Mouse (Mus musculus): ENCODE data around the gene Elp1.

Elp1 gene

DNA sequence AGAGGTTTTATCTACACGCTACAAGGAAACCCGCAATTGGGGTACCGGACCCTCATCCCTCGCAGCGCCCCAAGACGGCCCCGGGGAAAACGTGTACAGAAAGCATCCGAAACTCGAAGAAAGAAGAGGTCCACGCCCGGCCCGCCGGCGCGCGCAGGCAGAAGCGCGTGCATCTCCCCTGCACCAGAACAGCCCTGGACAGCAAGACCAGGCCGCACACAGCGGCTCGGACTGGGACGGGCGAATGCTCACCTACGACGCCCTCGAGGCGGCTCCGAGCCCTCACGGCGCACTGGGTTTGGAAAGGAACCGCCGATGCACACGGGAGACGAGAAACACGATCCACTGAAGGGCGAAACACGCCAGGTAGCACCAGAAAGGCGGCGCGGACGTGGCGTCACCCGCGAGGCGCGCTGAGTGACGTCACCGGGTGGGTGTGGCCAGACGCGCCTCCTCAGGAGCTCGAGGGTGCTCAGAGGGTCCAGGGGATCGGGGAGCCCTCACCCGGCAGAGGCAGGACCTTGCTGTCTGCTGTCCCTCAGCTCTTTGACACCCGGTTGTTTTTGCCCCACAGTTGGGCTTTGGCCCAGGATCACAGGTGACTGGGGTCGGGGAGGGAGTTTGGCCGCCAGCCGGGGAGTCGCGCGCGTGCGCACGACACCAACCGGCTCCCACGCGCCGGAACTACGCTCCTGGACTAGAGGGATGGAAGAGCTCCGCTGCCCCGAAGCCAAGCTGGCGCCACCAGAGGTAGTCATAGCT lies at the start of gene Elp1, which contains the start of gene Fam206a:
Gene Elp1 (minus strand): TSS at position 425 of the 762 bp plus-strand sequence.
Gene Fam206a (plus strand): TSS at position 439 of the 762 bp plus-strand sequence.
- DNase-seq: peak; percentile 91 to 92

DNA sequence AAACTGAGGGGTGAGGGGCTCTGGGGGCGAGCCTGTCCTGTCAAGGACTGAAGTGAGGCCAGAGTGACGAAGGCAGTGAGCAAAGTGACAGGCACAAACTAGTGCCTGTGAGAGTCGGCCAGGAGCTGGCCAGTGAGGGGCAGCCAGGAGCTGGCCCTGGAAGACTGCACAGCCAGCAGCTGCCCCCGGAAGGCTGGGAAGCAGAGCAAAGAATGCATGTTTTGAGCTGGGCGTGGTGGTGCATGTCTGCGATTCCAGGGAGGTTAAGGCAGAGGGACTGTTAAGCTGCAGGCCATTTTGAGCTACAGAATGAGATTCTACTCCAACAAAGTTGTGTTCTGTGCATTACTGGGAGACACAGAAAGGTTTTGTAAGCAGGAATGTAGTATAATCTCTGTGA lies 48.6 kb upstream of the Elp1 start:
- DNase-seq: no peak

DNA sequence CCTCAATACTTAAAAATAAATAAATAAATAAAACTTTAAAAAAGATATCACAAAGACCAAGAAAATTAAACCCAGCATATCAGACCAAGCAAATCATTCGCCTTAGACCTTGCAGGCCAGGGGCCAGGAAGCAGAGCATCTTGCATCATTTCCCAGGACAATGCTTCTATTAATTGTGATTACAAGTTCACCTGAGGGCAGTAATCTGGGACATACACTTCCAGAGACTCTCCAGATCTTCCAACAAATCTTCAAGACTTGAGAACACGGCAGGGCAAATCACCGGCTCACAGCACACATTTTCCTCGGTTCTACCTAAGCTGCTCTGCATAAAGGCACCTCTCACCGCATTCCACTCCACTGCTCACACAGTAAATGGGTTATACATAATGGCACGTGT lies 45.9 kb upstream of the Elp1 start:
- DNase-seq: no peak

GRCm38 (mm10) chr4:56847400-56847799 lies 45.3 kb upstream of the Elp1 start:
- DNase-seq: no peak

- DNase-seq: no peak
These were observed 43.9 kb upstream of the Elp1 start for GRCm38 (mm10) chr4:56845896-56846533.

- no peak for DNase-seq
These were observed 42.8 kb upstream of the Elp1 start for GRCm38 (mm10) chr4:56844911-56845310.

DNA sequence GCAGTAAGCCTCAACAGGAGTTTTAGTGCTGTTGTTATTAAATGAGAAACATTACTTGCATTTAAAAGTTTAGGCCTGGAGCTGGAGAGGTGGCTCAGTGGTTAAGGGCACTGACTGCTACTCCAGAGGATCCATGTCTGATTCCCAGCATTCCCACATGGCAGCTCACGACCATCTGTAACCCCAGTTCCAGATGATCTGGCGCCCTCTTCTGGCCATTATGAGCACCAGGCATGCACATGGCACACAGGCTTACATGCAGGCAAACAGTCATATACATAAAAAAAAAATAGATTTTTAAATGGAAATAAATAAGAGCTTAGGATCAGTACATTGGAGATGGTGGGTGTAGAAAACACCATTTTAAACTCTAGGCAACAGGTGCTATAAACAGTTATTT lies 41.8 kb upstream of the Elp1 start:
- no peak for DNase-seq

- DNase-seq: no peak
These were observed 40.4 kb upstream of the Elp1 start for GRCm38 (mm10) chr4:56842501-56842900.

GRCm38 (mm10) chr4:56840297-56840696 lies 38.2 kb upstream of the Elp1 start:
- no peak for DNase-seq

- DNase-seq: no peak
These were observed 35.5 kb upstream of the Elp1 start for GRCm38 (mm10) chr4:56837661-56838060.

GRCm38 (mm10) chr4:56831998-56832397 lies 29.9 kb upstream of the Elp1 start:
- no peak for DNase-seq

DNA sequence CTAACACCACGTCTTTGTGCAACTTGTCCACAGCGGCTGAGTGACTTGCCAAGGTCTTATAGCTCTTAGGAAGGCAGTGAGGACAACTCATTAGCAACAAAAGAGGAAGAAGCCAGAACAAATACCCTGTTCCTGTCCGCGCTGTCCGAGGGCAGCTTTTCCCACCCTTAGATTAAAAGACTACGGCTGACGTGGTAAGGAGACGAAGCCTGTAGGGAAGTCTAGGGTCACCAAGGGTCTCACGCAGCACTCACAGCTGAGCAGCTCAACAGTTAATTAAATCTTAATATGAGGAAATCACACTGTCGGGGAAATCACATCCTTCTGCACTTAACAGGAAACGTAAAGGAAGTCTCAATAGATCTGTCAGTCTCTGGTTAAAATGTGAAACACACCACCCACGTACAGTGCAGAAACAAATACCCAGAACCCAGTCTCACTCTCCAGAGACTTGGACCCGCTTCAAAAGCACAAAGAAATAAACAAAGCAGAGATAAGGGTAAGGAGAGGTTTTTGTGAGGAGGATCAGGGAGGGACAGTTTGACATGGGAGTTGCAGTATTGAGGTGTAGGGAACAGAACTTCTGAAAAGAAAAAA lies 29.0 kb upstream of the Elp1 start:
- no peak for DNase-seq

DNA sequence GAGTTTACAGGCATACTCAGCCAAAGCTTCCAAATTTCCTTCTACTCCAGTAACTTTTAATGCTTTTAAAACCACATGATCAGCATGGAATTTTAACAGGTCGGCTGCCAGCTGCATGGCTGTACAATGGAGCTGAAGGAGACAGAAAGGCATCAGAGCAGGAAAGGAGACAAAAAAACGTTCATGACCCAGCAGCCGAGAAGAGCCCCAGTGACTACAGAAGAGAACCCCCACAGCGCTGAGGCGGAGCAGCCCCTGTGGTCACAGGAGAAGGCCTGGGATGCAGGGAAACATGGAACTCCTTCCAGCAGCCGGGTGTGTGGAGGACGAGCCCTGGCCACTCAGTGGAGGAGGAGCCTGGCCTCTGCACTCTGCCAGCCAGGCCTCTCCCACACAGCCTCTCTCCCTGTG lies 27.4 kb upstream of the Elp1 start:
- DNase-seq: peak; percentile 11 to 18

GRCm38 (mm10) chr4:56828932-56829331 lies 26.8 kb upstream of the Elp1 start:
- DNase-seq: no peak

GRCm38 (mm10) chr4:56824231-56824630 lies 22.1 kb upstream of the Elp1 start:
- DNase-seq: no peak

DNA sequence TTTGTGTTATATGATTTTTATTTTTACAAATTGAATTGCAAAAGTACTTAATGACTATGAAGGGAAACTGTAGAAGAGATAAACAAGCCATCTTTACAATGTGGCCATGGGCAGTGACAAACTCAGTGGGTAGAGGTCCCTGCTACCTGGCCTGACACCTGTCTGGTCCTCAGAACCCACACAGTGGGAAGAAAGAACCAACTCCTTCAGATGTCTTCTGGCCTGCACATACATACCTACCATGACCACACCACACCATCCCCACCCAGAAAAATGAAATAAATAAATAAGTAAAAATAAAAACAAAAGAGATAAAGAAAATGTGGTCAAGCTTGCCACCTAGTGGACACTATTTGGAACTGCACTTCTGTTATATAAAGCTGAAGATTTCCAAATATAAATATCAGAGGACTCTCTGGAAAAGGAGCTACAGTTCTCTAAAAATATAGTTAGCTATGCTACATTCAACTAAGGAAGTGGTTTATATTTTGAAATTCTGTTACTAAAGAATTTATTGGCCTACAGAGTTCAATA lies 18.0 kb upstream of the Elp1 start:
- no peak for DNase-seq

DNA sequence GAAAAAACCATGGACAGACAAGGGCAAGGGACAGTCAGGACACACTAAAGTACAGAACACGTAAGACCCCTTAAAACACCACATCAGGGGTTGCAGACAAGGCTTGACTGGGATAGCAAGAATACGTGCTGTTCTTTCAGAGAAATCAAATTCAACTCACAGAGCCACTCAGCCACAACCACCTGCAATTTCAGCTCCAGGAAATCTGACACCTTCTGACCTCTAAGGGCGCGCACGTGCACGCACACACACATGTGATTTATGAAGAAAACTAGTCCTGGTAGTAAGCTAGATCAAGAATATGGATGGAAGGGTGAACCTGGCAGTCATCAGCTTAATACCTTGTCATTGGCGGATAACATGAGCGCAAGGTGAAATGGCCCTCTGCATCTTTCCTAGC lies 13.0 kb upstream of the Elp1 start:
- DNase-seq: no peak

DNA sequence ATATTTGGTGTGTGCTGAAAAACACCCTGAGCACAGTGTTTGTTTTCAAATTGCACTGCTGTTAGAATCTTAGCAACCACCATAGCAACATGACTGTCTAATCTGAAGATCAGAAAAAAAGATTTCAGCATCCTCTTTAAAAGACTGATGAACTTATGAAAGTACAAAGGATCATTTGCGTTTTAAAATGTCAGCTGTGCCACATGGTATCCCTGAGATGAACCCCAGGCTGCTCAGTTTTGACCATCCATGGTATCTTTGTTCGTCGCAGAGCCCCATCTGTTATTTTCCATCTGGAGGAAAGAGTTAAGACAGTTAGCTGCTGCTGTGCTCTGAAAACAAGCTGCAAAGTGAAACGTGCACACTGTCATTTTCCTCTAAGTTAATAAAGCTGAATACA lies 10.0 kb upstream of the Elp1 start:
- no peak for DNase-seq

- no peak for DNase-seq
These were observed 9.5 kb upstream of the Elp1 start for GRCm38 (mm10) chr4:56811642-56812041.

DNA sequence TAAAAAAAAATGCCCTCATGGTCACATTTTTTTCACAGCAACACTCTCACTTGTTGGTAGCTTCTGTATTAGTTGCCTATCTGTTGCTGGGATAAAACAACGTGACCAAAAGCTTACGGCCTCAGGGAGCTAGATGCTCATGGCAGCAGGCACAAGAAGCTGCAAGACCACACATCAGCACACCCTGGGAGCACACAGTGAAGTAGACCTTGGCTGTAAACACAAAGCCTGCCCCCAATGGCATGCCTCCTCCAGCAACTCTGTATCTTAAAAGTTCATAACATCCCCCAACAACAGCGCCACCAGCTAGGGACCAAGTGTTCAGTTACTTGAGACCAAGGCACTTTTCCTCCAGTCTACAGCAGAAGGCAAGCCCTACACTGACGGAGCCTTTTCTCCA lies 6.9 kb upstream of the Elp1 start:
- DNase-seq: no peak

GRCm38 (mm10) chr4:56802669-56803150 lies 579 bp upstream of the Elp1 start:
- no peak for DNase-seq

DNA sequence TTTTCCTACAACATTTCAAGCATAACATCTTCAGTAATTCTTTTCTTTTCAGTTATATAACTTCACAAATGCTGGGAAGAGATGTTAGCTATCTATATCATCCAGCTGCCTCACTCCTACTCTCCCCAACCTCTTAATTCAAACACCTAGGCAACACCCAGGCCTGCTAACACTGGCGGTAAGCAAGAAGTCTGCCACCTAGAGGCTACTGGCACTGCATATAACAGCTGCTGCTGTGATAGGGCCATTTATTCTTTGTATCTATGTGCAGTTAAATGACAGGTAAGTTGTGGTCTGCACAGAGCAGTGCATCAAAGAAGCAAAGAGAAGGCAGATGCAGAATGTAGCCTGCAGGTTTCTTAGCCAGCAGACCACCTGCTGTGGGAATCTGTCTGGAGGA lies 10.8 kb downstream of the Elp1 start:
- DNase-seq: peak in 1 of 2 experiments; percentile 6

DNA sequence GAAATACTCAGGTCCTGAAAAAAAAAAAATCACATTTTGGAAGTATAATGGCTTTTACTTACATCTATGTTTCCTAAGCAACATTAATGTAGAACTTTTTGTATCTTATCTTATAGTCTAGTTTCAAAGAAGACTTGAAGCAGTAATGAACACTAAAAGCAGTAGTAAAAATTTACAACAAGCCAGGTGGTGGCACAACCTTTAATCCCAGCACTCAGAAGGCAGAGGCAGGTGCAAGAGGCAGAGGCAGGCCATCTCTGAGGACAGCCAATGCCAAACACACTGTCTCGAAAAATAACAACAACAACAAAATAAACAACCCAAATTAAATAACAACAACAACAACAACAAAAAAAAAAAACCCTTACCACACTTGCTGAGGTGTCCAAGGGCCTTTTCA lies 31.1 kb downstream of the Elp1 start:
- no peak for DNase-seq

DNA sequence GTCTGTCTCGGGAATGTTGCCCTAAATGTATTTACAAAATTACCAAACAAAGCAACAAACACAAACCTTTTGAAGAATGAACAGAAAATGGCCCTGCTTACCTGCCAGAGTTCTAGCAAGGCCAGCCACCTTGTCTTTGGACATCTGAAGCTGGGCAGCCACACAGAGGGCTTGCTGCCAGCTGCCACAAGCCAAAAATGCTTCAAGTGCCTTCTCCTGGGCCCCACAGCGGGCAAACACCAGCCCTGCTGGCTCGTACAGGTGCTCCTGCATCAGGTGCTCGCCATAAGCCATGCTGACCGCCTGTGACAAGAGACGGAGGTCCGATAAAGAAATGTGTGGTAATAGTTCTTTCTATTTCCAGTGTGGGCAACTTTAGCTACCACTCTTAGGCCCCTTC lies 33.2 kb downstream of the Elp1 start:
- peak; percentile 77 to 82 for DNase-seq

Measured in lung, adult 18-20 months (tissue).